Mouse (Mus musculus) Patski (cell line): ENCODE data around the gene Gatm. TPM values are rescaled to one million over a fixed set of nuclear protein-coding genes. Genes with fewer than 3 reads are reported as not detected.

Experiments used
- ATAC-seq: fragments of 100-300 bp; one replicate; pipeline ENCODE4 v1.8.0; 2021
- CTCF ChIA-PET: fragments of 350-600 bp; sonication (Branson Sonifier 250); formaldehyde crosslinking; loops from one replicate; lab custom pipeline; 2022; ENCODE audit warnings: inconsistent platforms; lab: Charles Lee
- POLR2A ChIA-PET: fragments of 350-600 bp; sonication (Branson Sonifier 250); formaldehyde crosslinking; loops from one replicate; lab custom pipeline; 2022; ENCODE audit warnings: antibody characterized with exemption, inconsistent platforms; lab: Charles Lee
- DNase-seq: peaks from one replicate; pipeline ENCODE4 v3.0.0-alpha.2; 2011; ENCODE audit warnings: low read depth, low spot score
- H3K27me3 ChIP-seq: fragments of 371-371 bp; one replicate; pipeline ENCODE4 v1.5.1; 2021
- CTCF ChIP-seq: fragments of 100-300 bp; IDR thresholded peaks from one replicate; pipeline ENCODE4 v1.5.1; 2021
- in situ Hi-C: fragments of 300-500 bp; cut with MboI; formaldehyde crosslinking; loops from 3 replicates; pipeline ENCODE4 v1.11.1; 2018; ENCODE audit warnings: low pct_unique_long_range_greater_than_20kb, mixed read lengths
- polyA plus RNA-seq: library from polyadenylated mRNA; unstranded; gene quantifications from one replicate; pipeline ENCODE4 v1.2.3, GENCODE M21; 2021

Gatm gene
- polyA plus RNA-seq, 1 experiment from 2014 or later: 0.39 TPM

- ChIA-PET POLR2A (no interaction called here), CTCF (no interaction called here)
- TF ChIP-seq CTCF: no peak
- peaks cover 5% of the 10 kb centered on the region for H3K27me3 ChIP-seq
- DNase-seq: no peak
- in situ Hi-C loops: no loop called here
- ATAC-seq: no peak
Measured at GRCm38 (mm10) chr2:122562251-122562650, 48.9 kb downstream of the Gatm start.

- in situ Hi-C loops: no loop called here
- DNase-seq: no peak
- POLR2A ChIA-PET: no interaction called here
- peaks cover 7% of the 10 kb centered on the region for H3K27me3 ChIP-seq
- TF ChIP-seq CTCF: no peak
- CTCF ChIA-PET: interaction anchor here (1.4 kb wide), 1 partner anchor 67 kb away, joined by 3 read pairs; no protein-coding TSS in a partner anchor
- ATAC-seq: no peak
Measured at GRCm38 (mm10) chr2:122561221-122561620, 49.9 kb downstream of the Gatm start.

GRCm38 (mm10) chr2:122558317-122558716 is 52.8 kb downstream of the Gatm start:
- in situ Hi-C loops: loop anchor here (5.0 to 10.0 kb wide), 2 partner anchors 176 to 364 kb away; no protein-coding TSS in a partner anchor
- ATAC-seq: no peak
- TF ChIP-seq CTCF: peak; percentile 58
- ChIA-PET CTCF (interaction anchor here (0.8 kb wide), 1 partner anchor 304 kb away, joined by 3 read pairs; no protein-coding TSS in a partner anchor), POLR2A (no interaction called here)
- no peak for DNase-seq
- peaks cover 12% of the 10 kb centered on the region for H3K27me3 ChIP-seq

Other genes with a start within 250 kb of the Gatm start
- 8.3 TPM for gene Shf, start 242.1 kb downstream of the Gatm start, polyA plus RNA-seq
- gene Slc28a2, start 184.8 kb downstream of the Gatm start, polyA plus RNA-seq: not detected
- not detected for gene Gm14085, start 126.4 kb downstream of the Gatm start, polyA plus RNA-seq
- gene AA467197, start 25.7 kb upstream of the Gatm start, polyA plus RNA-seq: 0.68 TPM
- gene Slc30a4, start 91.4 kb upstream of the Gatm start, polyA plus RNA-seq: 42.7 TPM
- 29.3 TPM for gene Bloc1s6, start 127.2 kb upstream of the Gatm start, polyA plus RNA-seq
- gene Sqor, start 153.9 kb upstream of the Gatm start, polyA plus RNA-seq: 11.4 TPM